Mouse (Mus musculus) forebrain, postnatal 0 days (tissue): ENCODE data around the gene Grn. TPM values are rescaled to one million over a fixed set of nuclear protein-coding genes. Genes with fewer than 3 reads are reported as not detected.

Experiments
- ATAC-seq: fragments of 200-750 bp; cut with Nextera tagmentation; 2 replicates; pipeline ENCODE4 v1.8.0; 2017; ENCODE audit warnings: mild to moderate bottlenecking, moderate library complexity
- DNase-seq: peaks from one replicate; pipeline ENCODE4 v3.0.0-alpha.2; 2015
- H3K27ac ChIP-seq: fragments of 300-500 bp; sonication (generic); 2 replicates; pipeline ENCODE4 v1.5.1; 2014; ENCODE audit warnings: low read depth, mild to moderate bottlenecking, antibody characterized with exemption, low read length, moderate library complexity, mixed read lengths
- H3K27me3 ChIP-seq: fragments of 300-500 bp; sonication (generic); 2 replicates; pipeline ENCODE4 v1.6.1; 2014; ENCODE audit warnings: mild to moderate bottlenecking, low read length, mixed read lengths; ENCODE audit not compliant: insufficient read depth
- H3K36me3 ChIP-seq: fragments of 300-500 bp; sonication (generic); 2 replicates; pipeline ENCODE4 v1.6.1; 2014; ENCODE audit warnings: mild to moderate bottlenecking, moderate library complexity; ENCODE audit not compliant: insufficient read depth
- H3K4me1 ChIP-seq: fragments of 300-500 bp; sonication (generic); 2 replicates; pipeline ENCODE4 v1.6.1; 2014; ENCODE audit warnings: antibody characterized with exemption; ENCODE audit not compliant: insufficient read depth
- H3K4me2 ChIP-seq: fragments of 300-500 bp; sonication (generic); 2 replicates; pipeline ENCODE4 v1.6.1; 2014; ENCODE audit warnings: low read depth, mild to moderate bottlenecking, moderate library complexity
- H3K4me3 ChIP-seq: fragments of 300-500 bp; sonication (generic); 2 replicates; pipeline ENCODE4 v1.5.1; 2014; ENCODE audit warnings: low read depth, low read length, mixed read lengths
- H3K9ac ChIP-seq: fragments of 300-500 bp; sonication (generic); 2 replicates; pipeline ENCODE4 v1.6.1; 2014; ENCODE audit warnings: mild to moderate bottlenecking
- H3K9me3 ChIP-seq: fragments of 300-500 bp; sonication (generic); 2 replicates; pipeline ENCODE4 v1.6.1; 2016; ENCODE audit warnings: low read length
- CTCF ChIP-seq: sonication (generic); IDR thresholded peaks from 2 replicates; pipeline ENCODE4 v1.5.1; 2016; ENCODE audit warnings: antibody characterized with exemption, control low read depth, low read depth
- WGBS: fragments of 180-500 bp; shearing (Covaris S2); extraction: QIAGEN DNeasy Blood & Tissue Kit; methylation state at CpG from one replicate; pipeline ENCODE4 v1.1.7; 2014; 5-methylcytosine and 5-hydroxymethylcytosine counted together
- polyA plus RNA-seq: library from polyadenylated mRNA; unstranded; fragments of >200 nt; fragmentation: Nextera tagmentation; extraction: Ambion mirVana; gene quantifications from 2 replicates; pipeline ENCODE4 v1.2.1, GENCODE M21; 2015
- total RNA-seq: library from RNA; depleted of rRNA; stranded (reverse); fragments of >200 nt; gene quantifications from 2 replicates; pipeline ENCODE4 v1.2.3, GENCODE M21; 2014

Grn gene
- total and polyA plus RNA-seq, 2 experiments from 2014 or later = 66.2 to 86.6 TPM

DNA sequence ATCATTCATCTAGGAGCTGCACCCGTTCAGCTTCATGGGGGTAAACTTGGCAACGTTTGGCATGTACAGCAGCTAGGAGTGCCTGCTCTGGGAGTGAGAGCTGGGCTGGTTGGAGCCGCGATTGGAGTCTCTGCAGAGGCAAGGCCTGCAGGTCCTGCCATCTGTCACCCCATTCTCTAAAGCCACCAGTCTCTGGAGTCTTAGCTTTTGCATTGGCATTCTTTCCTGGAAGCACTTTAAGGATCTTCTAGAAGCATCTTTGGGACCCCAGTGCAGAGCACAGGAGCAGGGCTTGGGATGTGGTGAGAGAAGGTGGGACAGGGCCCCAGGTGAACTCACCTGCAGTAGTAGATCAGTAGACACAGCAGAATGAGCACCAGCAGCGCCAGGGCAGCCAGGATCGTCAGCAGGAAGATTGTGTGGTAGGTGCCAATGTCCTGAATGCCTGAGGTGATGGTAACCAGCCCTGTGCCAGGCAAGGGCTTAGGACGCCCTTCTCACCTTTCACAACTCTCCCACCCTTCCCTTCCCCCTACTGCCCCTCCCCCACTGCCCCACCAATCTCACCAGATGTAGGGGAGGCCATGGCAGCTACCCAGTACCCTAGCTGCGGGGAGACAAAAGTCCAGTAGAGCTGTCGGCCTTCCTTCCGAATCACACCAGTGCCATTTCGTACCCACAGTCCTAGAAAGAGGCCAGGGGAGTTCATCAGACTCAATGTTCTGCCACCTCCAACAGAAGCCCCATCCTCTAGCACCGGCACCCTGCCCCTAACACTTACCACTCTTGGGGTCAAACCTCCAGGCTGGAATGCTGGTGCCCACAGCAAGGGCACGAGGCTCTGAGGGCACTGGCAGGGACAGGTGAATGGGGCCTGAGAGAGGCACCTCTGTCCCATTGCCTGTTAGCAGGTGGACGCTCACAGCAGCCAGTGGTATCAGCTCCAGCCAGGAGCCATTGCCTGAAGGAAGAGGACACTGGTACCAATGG, 9.3 kb downstream of the Grn start:
- H3K4me2 ChIP-seq = no peak overlapping the region
- H3K9me3 ChIP-seq = no peaks in the 10 kb centered on the region
- peaks cover 14% of the 10 kb centered on the region for H3K4me1 ChIP-seq
- peaks cover 78% of the 10 kb centered on the region for H3K36me3 ChIP-seq
- H3K27ac ChIP-seq = peak overlapping the region; percentile 45; the same call in 1 of the 2 replicates
- ATAC-seq (no peak), DNase-seq (no peak)
- no peak overlapping the region for H3K4me3 ChIP-seq
- TF ChIP-seq CTCF = no peak
- H3K27me3 ChIP-seq = no peaks in the 10 kb centered on the region
- 0 out of 2 replicates have a peak overlapping the region, but pooled peaks have one; percentile 47 for H3K9ac ChIP-seq
- WGBS = 71% methylated on average over 14 of the region's 14 CpGs

DNA sequence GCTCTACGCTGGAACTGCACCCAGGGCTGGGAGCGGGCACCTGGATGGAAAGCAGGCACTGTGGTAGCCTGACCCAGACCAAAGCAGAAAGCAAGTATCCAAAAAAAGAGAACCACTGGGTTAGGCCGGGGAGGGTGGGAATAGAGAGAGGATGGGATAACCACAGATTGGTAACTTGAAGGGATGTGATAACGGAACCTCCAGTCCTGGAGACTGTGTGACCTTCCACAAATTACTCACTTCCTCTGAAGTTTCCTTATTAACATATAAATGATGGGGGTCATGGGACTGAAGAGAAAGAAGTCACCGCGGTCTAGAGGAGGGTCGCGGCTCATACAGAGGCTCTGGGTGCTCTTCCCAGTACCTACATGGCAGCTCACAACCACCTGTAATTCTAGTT, 10.1 kb downstream of the Grn start:
- Histone ChIP-seq H3K4me3 (no peak overlapping the region), H3K27ac (no peak overlapping the region), H3K9me3 (no peaks in the 10 kb centered on the region), H3K9ac (no peak overlapping the region), H3K27me3 (no peaks in the 10 kb centered on the region), H3K36me3 (peaks cover 73% of the 10 kb centered on the region), H3K4me1 (peaks cover 19% of the 10 kb centered on the region), H3K4me2 (no peak overlapping the region)
- WGBS = 84% methylated on average over 8 of the region's 8 CpGs
- DNase-seq (no peak), ATAC-seq (no peak)
- no peak for TF ChIP-seq CTCF

DNA sequence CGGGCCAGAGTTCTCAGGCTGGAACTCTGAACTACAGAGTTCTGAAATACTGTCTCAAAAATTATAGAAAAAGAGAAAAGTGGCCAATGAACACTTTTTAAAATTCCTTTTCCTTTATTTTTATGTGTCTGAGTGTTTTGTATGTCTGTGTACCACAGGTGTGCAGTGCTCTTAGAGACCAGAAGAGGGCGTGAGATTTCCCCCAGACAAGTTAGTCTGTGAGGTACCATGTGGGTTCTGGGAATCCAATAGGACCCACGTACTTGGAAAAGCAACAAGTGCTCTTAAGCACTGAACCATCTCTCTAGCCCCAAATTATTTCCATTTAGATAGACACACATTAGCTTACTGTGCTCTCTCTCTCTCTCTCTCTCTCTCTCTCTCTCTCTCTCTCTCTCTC, 11.3 kb downstream of the Grn start:
- Histone ChIP-seq H3K4me3 (no peak overlapping the region), H3K4me2 (no peak overlapping the region), H3K9me3 (no peaks in the 10 kb centered on the region), H3K36me3 (peaks cover 61% of the 10 kb centered on the region), H3K27ac (no peak overlapping the region), H3K9ac (no peak overlapping the region), H3K27me3 (no peaks in the 10 kb centered on the region), H3K4me1 (peaks cover 26% of the 10 kb centered on the region)
- DNase-seq = peak; percentile 35
- WGBS = 82% methylated on average over 3 of the region's 3 CpGs
- no peak for ATAC-seq
- peak; percentile 43 for TF ChIP-seq CTCF

GRCm38 (mm10) chr11:102442089-102442488, 12.0 kb downstream of the Grn start:
- Histone ChIP-seq H3K4me3 (no peak overlapping the region), H3K36me3 (peaks cover 58% of the 10 kb centered on the region), H3K27ac (no peak overlapping the region), H3K4me2 (no peak overlapping the region), H3K27me3 (no peaks in the 10 kb centered on the region), H3K9ac (no peak overlapping the region), H3K4me1 (peaks cover 25% of the 10 kb centered on the region), H3K9me3 (no peaks in the 10 kb centered on the region)
- 89% methylated on average over 6 of the region's 6 CpGs for WGBS
- ATAC-seq (no peak), DNase-seq (no peak)
- no peak for TF ChIP-seq CTCF

- H3K27ac ChIP-seq = no peak overlapping the region
- H3K4me3 ChIP-seq = no peak overlapping the region
- H3K9ac ChIP-seq = no peak overlapping the region
- DNase-seq = no peak
- H3K27me3 ChIP-seq = no peaks in the 10 kb centered on the region
- H3K4me1 ChIP-seq = peaks cover 24% of the 10 kb centered on the region
- ATAC-seq = no peak
- TF ChIP-seq CTCF = no peak
- H3K9me3 ChIP-seq = no peaks in the 10 kb centered on the region
- no peak overlapping the region for H3K4me2 ChIP-seq
- peaks cover 43% of the 10 kb centered on the region for H3K36me3 ChIP-seq
- WGBS = 69% methylated on average over 12 of the region's 12 CpGs
Measured at GRCm38 (mm10) chr11:102443740-102444139, 13.6 kb downstream of the Grn start.

GRCm38 (mm10) chr11:102444321-102444720, 14.2 kb downstream of the Grn start:
- WGBS = 56% methylated on average over 3 of the region's 3 CpGs
- H3K4me2 ChIP-seq = no peak overlapping the region
- H3K4me3 ChIP-seq = no peak overlapping the region
- no peak for TF ChIP-seq CTCF
- peaks cover 24% of the 10 kb centered on the region for H3K4me1 ChIP-seq
- H3K36me3 ChIP-seq = peaks cover 38% of the 10 kb centered on the region
- H3K9ac ChIP-seq = no peak overlapping the region
- H3K27me3 ChIP-seq = no peaks in the 10 kb centered on the region
- no peak for DNase-seq
- no peak for ATAC-seq
- no peaks in the 10 kb centered on the region for H3K9me3 ChIP-seq
- H3K27ac ChIP-seq = no peak overlapping the region

- WGBS = 10% methylated on average over 6 of the region's 6 CpGs
- Histone ChIP-seq H3K4me3 (peak overlapping the region; percentile 98), H3K9ac (peak overlapping the region; percentile 100; the same call in 1 of the 2 replicates), H3K4me2 (peak overlapping the region; percentile 85), H3K9me3 (no peaks in the 10 kb centered on the region), H3K27ac (peak overlapping the region; percentile 99), H3K27me3 (no peaks in the 10 kb centered on the region), H3K36me3 (peaks cover 33% of the 10 kb centered on the region), H3K4me1 (peaks cover 24% of the 10 kb centered on the region)
- TF ChIP-seq CTCF = no peak
- ATAC-seq (no peak), DNase-seq (no peak)
Measured at GRCm38 (mm10) chr11:102444781-102445180, 14.7 kb downstream of the Grn start.
